8 mouse cellular contexts compared by ENCODE assay signal in genomic region chr15:91673569-91673905, GRCm38 (mm10). TPM values are rescaled to one million over a fixed set of nuclear protein-coding genes. Genes with fewer than 3 reads are reported as not detected.
A peak's percentile ranks its signal among the peaks of the same experiment; 100 is the strongest.
DNase-seq lines count a peak whose midpoint lies in the region; ATAC-seq and TF ChIP-seq lines count a peak whose summit lies in the region.

No protein-coding gene starts in this region.

- peak overlapping the region; percentile 81 for H3K4me3 ChIP-seq in gastrocnemius, adult 2 months
- peak overlapping the region; percentile 82 for H3K4me3 ChIP-seq in testis, adult 2 months (ENCODE audit: control insufficient read depth, low read depth, low read length)
- peak overlapping the region; percentile 61 for H3K4me3 ChIP-seq in limb, embryonic 13.5 days
- H3K4me3 ChIP-seq in stomach, embryonic 16.5 days (replicated peaks; ENCODE audit: low read length) = peak overlapping the region; percentile 67

- TF ChIP-seq POLR2A in testis, adult 2 months (IDR thresholded peaks at IDR 0.05; ENCODE audit: control insufficient read depth, low read depth, low read length) = no peak

- no peaks in the 10 kb centered on the region for H3K9me3 ChIP-seq in limb, embryonic 13.5 days
- H3K9me3 ChIP-seq in stomach, embryonic 16.5 days (replicated peaks; ENCODE audit: control insufficient read depth, low read length) = no peaks in the 10 kb centered on the region

- no peak for DNase-seq in gastrocnemius, adult 2 months
- DNase-seq in gastrocnemius, adult 18-20 months (ENCODE audit: low spot score) = no peak
- DNase-seq in testis, postnatal 14 days (ENCODE audit: low spot score) = no peak
- DNase-seq in urinary bladder, adult 18-20 months (ENCODE audit: low spot score in 2 of 2) = no peak
- DNase-seq in adrenal gland, postnatal 36 days = no peak

- intact Hi-C loops in gastrocnemius, adult 2 months (cut with DNase I) = no loop called here

- H3K9ac ChIP-seq in limb, embryonic 13.5 days = peak overlapping the region; percentile 71
- peak overlapping the region; percentile 77 for H3K9ac ChIP-seq in stomach, embryonic 16.5 days (ENCODE audit: low read length)

- ATAC-seq in limb, embryonic 13.5 days (ENCODE audit: low FRiP score, low read depth) = 0 out of 2 replicates have a peak, but pooled peaks have one; percentile 20
- ATAC-seq in stomach, embryonic 16.5 days (ENCODE audit: insufficient read depth, low FRiP score) = no peak

- peak overlapping the region; percentile 68 for H3K4me2 ChIP-seq in limb, embryonic 13.5 days (replicated peaks)
- peak overlapping the region; percentile 90 for H3K4me2 ChIP-seq in stomach, embryonic 16.5 days (ENCODE audit: low read depth, low read length)

- peaks cover 2% of the 10 kb centered on the region for H3K4me1 ChIP-seq in testis, adult 2 months (ENCODE audit: control insufficient read depth, insufficient read depth, low read length)
- H3K4me1 ChIP-seq in limb, embryonic 13.5 days = peaks cover 10% of the 10 kb centered on the region; the same call in 1 of the 2 replicates
- H3K4me1 ChIP-seq in stomach, embryonic 16.5 days (ENCODE audit: control insufficient read depth, insufficient read depth, low read length) = 0 out of 2 replicates have a peak, but pooled peaks cover 3% of the 10 kb centered on the region

- no peaks in the 10 kb centered on the region for H3K27me3 ChIP-seq in testis, adult 2 months (ENCODE audit: control insufficient read depth, insufficient read depth, low read length)
- H3K27me3 ChIP-seq in limb, embryonic 13.5 days = no peaks in the 10 kb centered on the region
- no peaks in the 10 kb centered on the region for H3K27me3 ChIP-seq in stomach, embryonic 16.5 days (ENCODE audit: control insufficient read depth, insufficient read depth, low read length)

- TF ChIP-seq CTCF in gastrocnemius, adult 2 months (IDR thresholded peaks at IDR 0.05) = no peak
- TF ChIP-seq CTCF in testis, adult 2 months (IDR thresholded peaks at IDR 0.05; ENCODE audit: control insufficient read depth, insufficient read depth, insufficient replicate concordance, low read depth, low read length) = no peak

- peak overlapping the region; percentile 92 for H3K27ac ChIP-seq in gastrocnemius, adult 2 months
- H3K27ac ChIP-seq in testis, adult 2 months (ENCODE audit: control insufficient read depth, insufficient read depth, low read depth, low read length) = peak overlapping the region; percentile 79; the same call in 1 of the 2 replicates
- peak overlapping the region; percentile 82; the same call in 1 of the 2 replicates for H3K27ac ChIP-seq in limb, embryonic 13.5 days
- H3K27ac ChIP-seq in stomach, embryonic 16.5 days (ENCODE audit: low read length) = peak overlapping the region; percentile 87

- no peaks in the 10 kb centered on the region for H3K36me3 ChIP-seq in testis, adult 2 months (ENCODE audit: control insufficient read depth, insufficient read depth, low read length)
- no peaks in the 10 kb centered on the region for H3K36me3 ChIP-seq in limb, embryonic 13.5 days
- H3K36me3 ChIP-seq in stomach, embryonic 16.5 days (ENCODE audit: control insufficient read depth, insufficient read depth, low read length) = no peaks in the 10 kb centered on the region

- 26% methylated on average over 5 of the region's 5 CpGs for WGBS in limb, embryonic 13.5 days
- 25% methylated on average over 5 of the region's 5 CpGs for WGBS in stomach, embryonic 16.5 days

RNA-seq across cellular contexts. Expression of gene Lrrk2, which starts 0.6 kb away (rescaled TPM):
- total RNA-seq in gastrocnemius, adult 2 months (2021) = 1 to 10 TPM; 4.5 to 6.6 TPM
- 1 to 10 TPM; 5.4 TPM for total RNA-seq in gastrocnemius, adult 18-20 months (2021)
- 3.9 and 4.2 TPM in 2 replicates for polyA plus RNA-seq in testis, adult 2 months (2012; rRNA removed)
- polyA plus RNA-seq in limb, embryonic 13.5 days (2015; fragmentation: Nextera tagmentation; extraction: Ambion mirVana) = 5.8 and 6.2 TPM in 2 replicates
- polyA plus RNA-seq in stomach, embryonic 16.5 days (2015; fragmentation: Nextera tagmentation; extraction: Ambion mirVana) = 4.4 and 6.2 TPM in 2 replicates
- total RNA-seq in adrenal gland, postnatal 36 days (2021) = 100 to 1,000 TPM in 1 of 2 experiments, 10 to 100 TPM in 1; 20.2 to 133 TPM
